Mouse (Mus musculus) kidney, postnatal 4 days (tissue): ENCODE data around the gene Sdhaf2.

Experiments used
- DNase-seq, 2 experiments: peaks; one replicate each; pipeline ENCODE4 v3.0.0; 2021; ENCODE audit warnings: mixed read lengths in 2 of 2

The Sdhaf2 gene

GRCm38 (mm10) chr19:10497512-10498160 lies 28.3 kb downstream of the Sdhaf2 start:
- DNase-seq = no peak

- no peak for DNase-seq
Observed at GRCm38 (mm10) chr19:10496976-10497375, 29.0 kb downstream of the Sdhaf2 start.

- DNase-seq = no peak
Observed at GRCm38 (mm10) chr19:10495670-10496069, 30.3 kb downstream of the Sdhaf2 start.

- peak; percentile 58 to 68 for DNase-seq
Observed at GRCm38 (mm10) chr19:10486264-10486738, 39.6 kb downstream of the Sdhaf2 start.

- DNase-seq = peak; percentile 20 to 33
Observed at GRCm38 (mm10) chr19:10482703-10483102, 43.2 kb downstream of the Sdhaf2 start, which contains the start of gene Ppp1r32. TSS of gene Ppp1r32 (minus strand) at chr19:10482928.

GRCm38 (mm10) chr19:10479541-10479940 lies 46.4 kb downstream of the Sdhaf2 start:
- no peak for DNase-seq

GRCm38 (mm10) chr19:10473779-10474178 lies 52.2 kb downstream of the Sdhaf2 start:
- no peak for DNase-seq

- DNase-seq = no peak
Observed at GRCm38 (mm10) chr19:10472958-10473357, 53.0 kb downstream of the Sdhaf2 start.

GRCm38 (mm10) chr19:10469171-10469658 lies 56.7 kb downstream of the Sdhaf2 start:
- peak; percentile 40 to 62 for DNase-seq

GRCm38 (mm10) chr19:10464427-10464826 lies 61.5 kb downstream of the Sdhaf2 start:
- DNase-seq = no peak

GRCm38 (mm10) chr19:10461584-10461983 lies 64.4 kb downstream of the Sdhaf2 start:
- DNase-seq = no peak

- DNase-seq = no peak
Observed at GRCm38 (mm10) chr19:10459907-10460306, 66.0 kb downstream of the Sdhaf2 start.

GRCm38 (mm10) chr19:10458096-10458495 lies 67.8 kb downstream of the Sdhaf2 start:
- DNase-seq = peak; percentile 42 to 57

GRCm38 (mm10) chr19:10457484-10457800 lies 68.5 kb downstream of the Sdhaf2 start:
- DNase-seq = peak; percentile 85 to 91

- peak; percentile 79 to 88 for DNase-seq
Observed at GRCm38 (mm10) chr19:10456752-10457483, 69.0 kb downstream of the Sdhaf2 start, which contains the start of gene Lrrc10b. TSS of gene Lrrc10b (minus strand) at chr19:10457473.

- DNase-seq = no peak
Observed at GRCm38 (mm10) chr19:10455437-10455806, 70.5 kb downstream of the Sdhaf2 start.

- DNase-seq = peak in 1 of 2 experiments; percentile 36
Observed at GRCm38 (mm10) chr19:10454718-10455436, 71.1 kb downstream of the Sdhaf2 start.
